Mouse (Mus musculus): ENCODE data around the gene Blvrb. TPM values are rescaled to one million over a fixed set of nuclear protein-coding genes. Genes with fewer than 3 reads are reported as not detected.

Blvrb gene
- polyA plus RNA-seq, 1 experiment from 2014 or later, result 45.5 TPM

DNA sequence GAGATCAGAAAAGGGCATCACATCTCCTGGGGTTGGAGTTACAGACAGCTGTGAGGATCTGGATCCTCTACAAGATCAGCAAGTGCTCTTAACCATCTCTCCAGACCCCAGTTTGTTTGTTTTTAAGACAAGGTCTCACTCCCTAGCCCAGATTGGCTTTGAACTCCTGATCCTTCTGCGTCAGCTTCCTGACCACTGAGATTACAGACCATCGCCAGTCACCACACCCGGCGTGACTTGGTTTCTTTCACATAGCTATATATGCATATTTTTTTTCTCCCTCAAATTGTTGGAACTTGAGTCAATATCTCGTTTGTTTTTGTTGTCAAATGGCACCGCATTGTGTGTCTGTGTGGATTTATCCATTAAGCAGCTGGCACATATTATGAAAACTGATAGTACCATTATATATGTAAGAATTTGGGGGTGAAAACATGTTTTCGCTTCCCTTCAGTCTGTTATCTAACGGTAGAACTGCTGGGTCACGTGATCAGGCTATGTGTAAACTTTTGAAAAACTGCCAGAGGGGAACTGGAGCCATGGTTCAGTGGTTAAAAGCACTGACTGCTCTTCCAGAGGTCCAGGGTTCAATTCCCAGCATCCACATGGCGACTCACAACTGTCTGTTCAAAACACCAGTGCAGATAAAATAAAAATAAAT lies 6.8 kb downstream of the Blvrb start:
- Histone ChIP-seq H3K4me1 (peaks cover 7% of the 10 kb centered on the region; the same call in 1 of the 2 replicates), H3K4me3 (no peak overlapping the region), H3K9me3 (no peaks in the 10 kb centered on the region), H3K27ac (no peak overlapping the region), H3K27me3 (ENCODE audit: poor library complexity, severe bottlenecking) (no peaks in the 10 kb centered on the region), H3K36me3 (replicated peaks) (no peaks in the 10 kb centered on the region)
- WGBS, result 82% methylated on average over 10 of the region's 10 CpGs
- no peak for DNase-seq (ENCODE audit: extremely low spot score, low spot score)

- WGBS, result 86% methylated on average over 3 of the region's 3 CpGs
- DNase-seq (ENCODE audit: extremely low spot score, low spot score), result no peak
- peaks cover 7% of the 10 kb centered on the region; the same call in 1 of the 2 replicates for H3K4me1 ChIP-seq
- no peaks in the 10 kb centered on the region for H3K36me3 ChIP-seq (replicated peaks)
- H3K9me3 ChIP-seq, result peaks cover 3% of the 10 kb centered on the region; the same call in 1 of the 2 replicates
- H3K27ac ChIP-seq, result no peak overlapping the region
- H3K4me3 ChIP-seq, result no peak overlapping the region
- no peaks in the 10 kb centered on the region for H3K27me3 ChIP-seq (ENCODE audit: poor library complexity, severe bottlenecking)
Measured at GRCm38 (mm10) chr7:27455273-27455672, 7.5 kb downstream of the Blvrb start.

DNA sequence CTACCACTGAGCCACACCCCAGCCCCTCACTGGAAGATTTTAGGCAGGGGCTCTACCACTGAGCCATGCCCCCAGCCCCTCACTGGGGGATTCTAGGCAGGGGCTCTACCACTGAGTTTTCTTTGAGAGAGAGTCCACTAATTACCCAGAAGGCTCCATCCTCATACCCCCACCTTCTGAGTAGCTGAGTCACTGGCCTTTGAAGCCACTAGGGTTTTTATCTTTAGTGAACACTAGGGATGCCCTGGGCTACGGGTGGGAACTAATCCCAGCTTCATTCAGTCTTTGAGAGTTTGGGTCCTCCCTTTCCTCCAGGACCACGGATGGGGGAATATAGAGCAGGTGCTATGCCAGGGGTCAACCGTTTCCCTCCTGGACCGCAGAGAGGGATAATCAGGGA lies 10.8 kb downstream of the Blvrb start:
- no peak for DNase-seq (ENCODE audit: extremely low spot score, low spot score)
- no peaks in the 10 kb centered on the region for H3K36me3 ChIP-seq (replicated peaks)
- no peak overlapping the region for H3K27ac ChIP-seq
- H3K4me3 ChIP-seq, result no peak overlapping the region
- 87% methylated on average over 4 of the region's 4 CpGs for WGBS
- H3K9me3 ChIP-seq, result peaks cover 5% of the 10 kb centered on the region; the same call in 1 of the 2 replicates
- no peaks in the 10 kb centered on the region for H3K4me1 ChIP-seq
- no peaks in the 10 kb centered on the region for H3K27me3 ChIP-seq (ENCODE audit: poor library complexity, severe bottlenecking)

DNA sequence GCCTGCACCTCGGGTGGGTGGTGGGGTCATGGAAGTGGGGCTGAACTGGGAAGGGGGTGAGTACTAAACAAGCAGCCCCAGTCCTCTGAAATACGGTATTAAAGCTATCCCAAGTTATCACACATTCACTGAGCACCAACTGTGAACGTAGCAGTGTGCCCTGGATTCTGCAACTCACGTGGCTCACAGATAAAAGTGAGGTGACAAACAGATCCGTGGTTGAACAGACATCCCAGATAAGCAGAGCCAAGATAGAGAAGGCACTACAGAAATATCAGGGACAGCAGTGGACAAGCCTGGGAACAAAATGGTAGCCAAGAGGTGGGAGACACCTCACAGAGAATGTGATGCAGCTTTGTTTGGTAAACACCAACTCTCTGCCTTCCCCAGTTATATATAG lies 11.9 kb downstream of the Blvrb start:
- WGBS, result 95% methylated on average over 5 of the region's 5 CpGs
- H3K27ac ChIP-seq, result no peak overlapping the region
- H3K9me3 ChIP-seq, result peaks cover 5% of the 10 kb centered on the region; the same call in 1 of the 2 replicates
- no peak for DNase-seq (ENCODE audit: extremely low spot score, low spot score)
- H3K36me3 ChIP-seq (replicated peaks), result no peaks in the 10 kb centered on the region
- H3K27me3 ChIP-seq (ENCODE audit: poor library complexity, severe bottlenecking), result no peaks in the 10 kb centered on the region
- no peak overlapping the region for H3K4me3 ChIP-seq
- no peaks in the 10 kb centered on the region for H3K4me1 ChIP-seq

DNA sequence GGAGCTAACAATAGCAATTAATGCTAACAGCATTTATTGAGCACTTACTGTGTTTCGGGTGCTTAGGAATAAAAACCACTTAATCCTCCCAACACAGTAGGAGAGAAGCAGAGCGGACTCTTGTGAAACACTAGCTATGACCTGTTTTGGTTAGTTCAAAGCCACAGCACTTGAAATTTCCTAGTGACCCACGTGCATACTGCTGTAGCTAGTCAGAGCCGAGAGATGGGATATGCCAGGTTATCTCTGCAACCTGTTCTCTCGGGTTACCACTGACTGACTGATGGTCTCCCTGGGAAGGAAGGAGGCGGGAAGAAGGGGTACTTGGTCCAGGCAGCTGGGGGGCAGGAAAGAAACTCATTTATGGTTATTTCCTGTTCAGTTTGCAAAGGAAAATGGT lies 12.7 kb downstream of the Blvrb start:
- WGBS, result 86% methylated on average over 6 of the region's 6 CpGs
- Histone ChIP-seq H3K4me1 (no peaks in the 10 kb centered on the region), H3K27me3 (ENCODE audit: poor library complexity, severe bottlenecking) (no peaks in the 10 kb centered on the region), H3K9me3 (peaks cover 5% of the 10 kb centered on the region; the same call in 1 of the 2 replicates), H3K4me3 (no peak overlapping the region), H3K36me3 (replicated peaks) (no peaks in the 10 kb centered on the region), H3K27ac (no peak overlapping the region)
- DNase-seq (ENCODE audit: extremely low spot score, low spot score), result no peak

DNA sequence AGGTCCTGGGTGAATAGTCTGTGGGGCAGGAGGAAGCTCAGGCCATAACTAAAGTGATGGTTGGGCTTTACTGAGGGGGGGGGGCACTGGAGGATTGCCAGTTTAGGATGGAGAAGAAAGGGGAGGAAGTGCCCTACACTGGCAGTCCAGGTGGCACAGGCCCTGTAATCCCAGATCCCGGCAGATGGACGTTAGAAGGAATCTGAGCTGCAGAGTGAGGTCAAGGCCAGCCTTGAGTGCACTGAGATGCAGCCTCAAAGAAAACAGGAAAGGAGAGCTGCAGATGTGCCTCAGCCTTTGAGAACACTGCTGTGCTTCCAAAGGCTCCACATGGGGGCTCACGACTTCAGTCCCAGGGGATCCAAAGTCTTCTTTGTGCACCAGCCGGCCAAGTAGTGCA lies 19.9 kb downstream of the Blvrb start:
- Histone ChIP-seq H3K36me3 (replicated peaks) (no peaks in the 10 kb centered on the region), H3K4me1 (peaks cover 9% of the 10 kb centered on the region), H3K27me3 (ENCODE audit: poor library complexity, severe bottlenecking) (no peaks in the 10 kb centered on the region), H3K4me3 (no peak overlapping the region), H3K27ac (no peak overlapping the region), H3K9me3 (no peaks in the 10 kb centered on the region)
- DNase-seq (ENCODE audit: extremely low spot score, low spot score), result no peak
- WGBS, result 46% methylated on average over 4 of the region's 4 CpGs

DNA sequence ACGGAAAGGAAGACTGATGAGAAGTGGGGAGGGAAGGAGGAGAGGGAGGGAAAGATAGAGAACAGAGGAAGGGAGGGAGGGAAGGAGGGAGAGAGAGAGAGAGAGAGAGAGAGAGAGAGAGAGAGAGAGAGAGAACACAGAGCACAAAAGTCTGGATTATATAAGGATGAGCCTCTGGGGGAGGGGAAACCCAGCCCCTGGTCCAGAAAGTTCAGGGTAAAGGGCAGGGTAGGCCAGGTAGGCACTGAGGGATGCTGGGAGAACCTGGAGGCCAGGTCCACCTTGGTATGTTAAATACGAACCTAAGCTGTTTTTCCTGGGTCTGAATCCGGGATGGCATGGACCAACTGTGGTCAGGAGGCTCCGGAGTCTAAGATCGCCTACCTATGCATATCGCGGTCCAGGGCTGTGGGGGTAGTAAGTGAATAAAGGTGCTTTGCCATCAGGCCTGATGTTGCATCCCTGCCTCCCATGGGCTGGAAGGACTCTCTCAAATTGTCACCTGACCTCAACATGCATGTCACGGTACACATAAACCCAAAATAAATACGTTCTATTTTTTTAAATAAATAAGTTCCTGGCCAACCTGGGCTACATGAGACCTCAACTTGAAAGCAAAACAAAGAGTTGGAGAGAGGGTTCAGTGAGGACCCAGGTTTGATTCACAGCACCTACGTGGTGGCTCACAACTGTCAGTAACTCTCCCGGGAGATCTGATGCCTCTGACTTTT lies 23.8 kb downstream of the Blvrb start:
- Histone ChIP-seq H3K9me3 (no peaks in the 10 kb centered on the region), H3K4me3 (no peak overlapping the region), H3K4me1 (peaks cover 23% of the 10 kb centered on the region), H3K27me3 (ENCODE audit: poor library complexity, severe bottlenecking) (no peaks in the 10 kb centered on the region), H3K27ac (no peak overlapping the region), H3K36me3 (replicated peaks) (peaks cover 10% of the 10 kb centered on the region)
- DNase-seq (ENCODE audit: extremely low spot score, low spot score), result no peak
- 93% methylated on average over 11 of the region's 11 CpGs for WGBS

GRCm38 (mm10) chr7:27472596-27472995 lies 24.8 kb downstream of the Blvrb start:
- H3K4me3 ChIP-seq, result peak overlapping the region; percentile 80
- 42% methylated on average over 7 of the region's 7 CpGs for WGBS
- no peaks in the 10 kb centered on the region for H3K27me3 ChIP-seq (ENCODE audit: poor library complexity, severe bottlenecking)
- no peaks in the 10 kb centered on the region for H3K9me3 ChIP-seq
- no peak for DNase-seq (ENCODE audit: extremely low spot score, low spot score)
- H3K4me1 ChIP-seq, result peaks cover 21% of the 10 kb centered on the region
- H3K36me3 ChIP-seq (replicated peaks), result peaks cover 19% of the 10 kb centered on the region
- H3K27ac ChIP-seq, result peak overlapping the region; percentile 90

DNA sequence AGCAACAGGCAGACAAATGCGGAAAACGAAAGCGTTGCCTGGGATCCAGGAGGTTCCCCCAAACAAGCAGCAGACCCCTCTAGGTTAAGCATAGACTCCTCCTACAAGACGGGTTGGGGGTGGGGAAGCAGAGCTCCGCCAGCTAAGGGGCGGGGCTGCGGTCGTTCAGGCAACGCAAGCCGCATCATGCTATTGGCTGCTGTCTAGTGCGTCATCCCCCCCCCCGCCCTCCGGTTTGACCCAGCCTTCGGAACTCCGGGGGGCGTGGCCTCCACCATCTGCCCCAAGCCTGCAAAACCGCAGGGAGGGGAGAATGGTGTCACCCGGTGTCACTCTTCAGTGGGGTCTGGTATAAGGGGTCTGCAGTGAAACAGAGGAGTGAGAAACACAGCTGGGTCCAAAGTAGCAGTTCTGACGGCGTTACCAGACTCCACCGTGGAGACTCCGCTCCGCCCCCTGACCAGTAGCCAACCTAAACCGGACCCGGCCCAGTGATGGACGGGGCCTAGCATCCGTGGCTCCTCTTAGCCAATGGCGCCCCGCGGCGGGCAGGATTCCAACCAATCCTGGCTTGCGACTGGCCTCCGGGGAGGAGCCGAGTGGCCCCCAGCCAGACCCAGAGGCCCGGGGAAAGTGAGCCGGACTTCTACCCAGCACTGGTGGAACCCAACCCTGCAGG lies 25.5 kb downstream of the Blvrb start, which contains the start of gene Sertad3:
Sertad3 (plus strand) TSS at position 613 of the 679 bp plus-strand sequence.
- under 1% methylated on average over 36 of the region's 36 CpGs for WGBS
- DNase-seq (ENCODE audit: extremely low spot score, low spot score), result peak; percentile 99
- H3K36me3 ChIP-seq (replicated peaks), result peaks cover 25% of the 10 kb centered on the region
- peaks cover 18% of the 10 kb centered on the region for H3K4me1 ChIP-seq
- H3K27me3 ChIP-seq (ENCODE audit: poor library complexity, severe bottlenecking), result no peaks in the 10 kb centered on the region
- H3K27ac ChIP-seq, result peak within 1 kb of the TSS; percentile 90
- H3K4me3 ChIP-seq, result peak within 1 kb of the TSS; percentile 80
- no peaks in the 10 kb centered on the region for H3K9me3 ChIP-seq

DNA sequence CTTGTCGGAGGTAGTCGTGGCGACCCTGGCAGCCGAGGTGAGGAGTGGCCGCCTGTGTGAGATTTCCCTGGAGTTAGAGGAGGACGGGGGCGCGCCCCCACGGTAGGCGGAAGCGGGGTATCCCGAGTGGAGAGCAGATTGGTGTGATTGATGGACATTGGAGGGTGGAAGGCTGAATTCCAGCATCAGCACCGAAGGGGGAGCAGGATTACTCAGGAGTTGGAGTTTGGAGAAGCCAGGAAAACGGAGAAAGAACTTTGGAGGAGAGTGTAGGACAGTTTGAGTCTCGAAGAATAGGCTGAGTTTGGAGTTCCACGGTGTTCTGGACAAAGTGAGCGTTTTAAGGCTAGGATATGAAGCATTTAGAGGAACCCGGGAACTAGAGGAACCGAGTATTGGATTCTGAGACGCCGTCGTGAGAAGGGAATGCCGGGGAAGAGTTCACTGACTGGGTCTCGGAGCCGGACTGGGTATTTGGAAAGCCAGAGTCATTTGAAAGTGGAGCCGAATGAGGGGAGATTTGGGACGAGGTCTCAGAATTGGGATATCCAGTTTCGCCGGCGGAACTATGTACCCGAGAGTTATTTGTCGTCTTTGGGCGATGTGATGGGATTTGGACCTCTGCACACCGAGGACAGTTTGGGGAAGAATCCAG lies 26.2 kb downstream of the Blvrb start:
- WGBS, result under 1% methylated on average over 34 of the region's 34 CpGs
- DNase-seq (ENCODE audit: extremely low spot score, low spot score), result no peak
- peaks cover 25% of the 10 kb centered on the region for H3K36me3 ChIP-seq (replicated peaks)
- H3K27ac ChIP-seq, result peak overlapping the region; percentile 90
- H3K27me3 ChIP-seq (ENCODE audit: poor library complexity, severe bottlenecking), result no peaks in the 10 kb centered on the region
- H3K9me3 ChIP-seq, result no peaks in the 10 kb centered on the region
- peak overlapping the region; percentile 80 for H3K4me3 ChIP-seq
- peaks cover 18% of the 10 kb centered on the region for H3K4me1 ChIP-seq

DNA sequence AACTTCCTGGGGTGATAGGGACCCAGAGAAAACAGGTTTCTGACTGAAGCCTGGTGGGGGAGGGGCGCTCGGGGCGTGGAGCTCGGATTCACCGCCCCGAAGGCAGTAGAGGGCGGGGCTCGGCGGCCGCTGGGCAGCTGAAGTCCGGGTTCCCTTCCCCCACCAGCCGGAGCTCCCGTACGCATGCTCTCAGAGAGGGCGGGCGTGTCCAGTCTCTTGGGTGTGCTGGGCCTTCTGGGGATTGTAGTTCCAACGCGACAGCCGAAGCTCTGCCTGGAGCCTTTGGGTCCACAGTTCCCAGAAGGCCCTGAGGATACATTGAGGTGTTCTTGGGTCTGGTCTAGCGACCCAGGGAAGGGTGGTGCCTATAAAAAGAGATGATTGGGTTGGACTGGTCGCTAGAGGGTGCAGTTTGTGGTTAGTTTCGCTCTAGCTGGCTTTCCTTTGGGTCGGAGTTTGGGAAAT lies 26.7 kb downstream of the Blvrb start:
- WGBS, result under 1% methylated on average over 23 of the region's 23 CpGs
- DNase-seq (ENCODE audit: extremely low spot score, low spot score), result peak; percentile 96
- peak overlapping the region; percentile 90 for H3K27ac ChIP-seq
- H3K9me3 ChIP-seq, result no peaks in the 10 kb centered on the region
- H3K4me1 ChIP-seq, result peaks cover 18% of the 10 kb centered on the region
- H3K36me3 ChIP-seq (replicated peaks), result peaks cover 25% of the 10 kb centered on the region
- peak overlapping the region; percentile 80 for H3K4me3 ChIP-seq
- H3K27me3 ChIP-seq (ENCODE audit: poor library complexity, severe bottlenecking), result no peaks in the 10 kb centered on the region

DNA sequence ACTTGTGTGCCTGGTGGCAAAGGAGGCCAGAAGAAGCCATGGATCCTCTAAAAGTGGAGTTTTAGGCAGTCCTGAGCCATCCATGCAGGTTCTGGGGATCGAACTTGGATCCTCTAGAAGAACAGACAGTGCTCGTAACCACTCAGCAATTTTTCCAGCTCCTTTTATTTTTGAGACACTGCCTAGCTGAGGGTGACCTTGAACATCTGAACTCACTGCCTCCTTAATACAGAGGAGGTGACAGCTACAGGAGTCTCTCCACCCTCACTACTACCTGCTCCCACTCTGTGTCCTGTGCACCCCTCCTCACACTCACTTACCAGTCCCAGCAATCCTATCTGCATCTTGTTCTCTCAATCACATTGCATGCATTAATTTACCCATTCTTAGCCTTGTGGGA lies 27.8 kb downstream of the Blvrb start:
- H3K9me3 ChIP-seq, result no peaks in the 10 kb centered on the region
- DNase-seq (ENCODE audit: extremely low spot score, low spot score), result no peak
- H3K4me3 ChIP-seq, result 0 out of 2 replicates have a peak overlapping the region, but pooled peaks have one; percentile 80
- peaks cover 20% of the 10 kb centered on the region for H3K4me1 ChIP-seq
- peaks cover 25% of the 10 kb centered on the region for H3K36me3 ChIP-seq (replicated peaks)
- no peak overlapping the region for H3K27ac ChIP-seq
- H3K27me3 ChIP-seq (ENCODE audit: poor library complexity, severe bottlenecking), result no peaks in the 10 kb centered on the region
- 96% methylated on average over 2 of the region's 2 CpGs for WGBS

Measured in forebrain, embryonic 10.5 days (tissue).